Mouse (Mus musculus) thymus, postnatal 36 days (tissue): Measurements from ENCODE around the gene Cntd1.
A peak's percentile ranks its signal among the peaks of the same experiment; 100 is the strongest.

Experiments used
- DNase-seq, 2 experiments: peaks; one replicate each; pipeline ENCODE4 v3.0.0; 2022; ENCODE audit warnings: mixed read lengths in 2 of 2

Cntd1 gene

GRCm38 (mm10) chr11:101278223-101279192 lies at the start of gene Cntd1, which contains the start of gene Coa3:
TSS of gene Cntd1 (plus strand) at chr11:101279012.
TSS of gene Coa3 (minus strand) at chr11:101279114.
- peak; percentile 79 to 87 for DNase-seq

DNA sequence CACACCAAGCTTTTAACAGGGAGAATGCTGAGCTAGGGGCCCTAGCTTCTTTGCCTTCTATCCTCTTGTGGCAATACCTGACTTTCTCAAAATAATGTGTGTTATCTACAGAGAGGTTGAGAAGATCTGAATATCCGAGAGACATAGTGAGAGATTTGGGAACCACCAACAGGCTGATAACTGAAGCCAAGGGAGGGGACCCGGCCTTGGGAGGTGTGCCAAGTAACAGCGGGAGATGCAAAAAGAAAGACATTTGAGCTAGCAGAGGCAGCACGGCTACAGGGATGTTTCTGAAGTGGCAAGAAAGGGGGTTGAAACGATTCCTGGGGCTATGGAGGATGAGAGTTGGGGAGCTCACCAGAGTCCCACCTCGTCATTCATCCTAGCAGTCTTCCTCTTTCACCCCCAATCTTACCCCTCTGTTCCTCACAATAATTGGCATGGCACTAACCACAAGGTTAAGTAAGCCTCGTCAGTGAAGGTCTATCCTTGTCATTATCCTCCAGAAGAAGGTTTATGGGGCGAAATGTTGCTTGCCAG lies 49.4 kb upstream of the Cntd1 start:
- DNase-seq, result no peak

DNA sequence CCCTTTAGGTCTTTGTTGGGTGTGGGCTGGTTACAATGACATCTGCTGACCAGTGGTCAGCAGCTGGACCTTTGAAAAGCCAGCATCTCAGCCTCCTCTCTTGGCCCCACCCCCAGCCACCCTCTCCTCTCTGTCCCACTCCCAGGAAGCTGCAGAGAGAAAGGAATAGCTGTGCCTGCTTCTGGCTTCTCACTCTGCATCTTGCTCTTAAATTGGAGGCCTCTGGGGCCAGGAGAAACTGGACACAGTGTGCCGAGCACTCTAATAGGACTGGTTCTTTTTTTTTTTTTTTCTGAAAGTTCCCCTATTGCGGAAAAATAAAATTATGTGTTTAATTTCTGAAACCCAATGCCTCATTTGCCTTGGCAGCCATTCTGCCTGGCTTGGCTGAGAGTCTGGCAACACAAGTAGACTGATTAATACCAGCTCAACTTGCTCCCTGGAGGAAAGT lies 48.7 kb upstream of the Cntd1 start:
- DNase-seq, result no peak

DNA sequence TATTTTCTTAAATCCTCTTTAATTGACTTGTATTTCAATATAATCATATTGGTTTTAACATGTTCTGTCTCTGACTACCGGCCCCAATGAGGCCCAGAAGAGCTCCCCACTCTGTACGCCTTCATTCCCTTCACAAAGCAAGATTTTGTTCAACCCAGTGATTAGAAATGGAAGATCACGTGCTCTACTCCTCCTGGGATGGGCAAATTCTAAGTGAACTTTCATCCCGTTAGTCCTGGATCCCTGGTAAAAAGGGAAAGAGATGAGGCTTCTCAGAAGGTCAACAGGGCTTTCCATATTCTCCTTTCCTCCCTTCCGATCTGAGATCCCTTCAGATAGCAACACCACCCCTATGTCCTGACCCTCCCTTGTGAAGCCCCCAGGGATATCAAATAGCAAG lies 48.3 kb upstream of the Cntd1 start:
- DNase-seq, result no peak

DNA sequence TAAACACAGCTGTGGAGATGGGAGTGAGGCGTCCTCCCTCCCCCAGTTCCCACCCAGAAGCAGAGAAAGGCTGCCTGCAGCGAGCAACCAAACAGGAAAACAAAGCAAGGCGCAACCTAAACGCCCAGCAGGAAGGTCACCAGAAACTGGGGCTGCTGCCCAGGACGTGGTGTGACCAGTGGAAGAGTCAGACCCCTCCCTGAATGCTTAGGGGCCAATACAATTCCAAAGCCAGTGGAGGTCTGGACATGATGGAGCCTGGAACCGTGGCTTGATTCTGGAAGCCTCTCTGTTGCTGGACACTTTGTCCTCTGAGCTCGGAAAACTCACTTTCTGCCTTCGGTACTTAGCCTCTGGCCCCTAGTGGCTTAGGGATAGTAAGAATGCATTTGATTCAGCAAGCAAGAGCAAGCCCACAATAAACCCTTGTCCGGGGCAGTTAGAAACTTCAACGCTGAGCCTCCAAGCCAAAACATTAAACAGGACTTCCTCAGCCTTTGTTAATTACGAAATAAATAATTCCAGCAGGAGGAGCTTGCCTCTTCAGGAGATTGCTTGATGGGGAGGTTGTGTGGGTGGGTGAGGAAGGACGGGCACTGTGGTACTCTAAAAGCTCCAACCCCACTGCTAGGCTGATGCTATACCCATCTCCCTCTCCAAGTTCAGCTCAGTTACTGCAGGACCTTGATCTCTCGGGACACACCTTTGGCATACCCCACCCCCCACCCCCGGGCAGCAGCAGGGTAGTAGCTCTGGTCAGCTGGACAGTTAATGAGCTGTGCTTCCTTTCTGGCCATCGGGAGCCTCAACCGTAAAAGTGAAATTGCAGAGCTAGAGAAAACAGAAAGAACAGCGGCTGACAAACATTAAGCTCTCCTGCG lies 47.6 kb upstream of the Cntd1 start:
- DNase-seq, result no peak

GRCm38 (mm10) chr11:101232010-101232839 lies 46.6 kb upstream of the Cntd1 start:
- no peak for DNase-seq

GRCm38 (mm10) chr11:101233240-101233639 lies 45.6 kb upstream of the Cntd1 start:
- no peak for DNase-seq

- no peak for DNase-seq
Measured at GRCm38 (mm10) chr11:101234124-101234523, 44.7 kb upstream of the Cntd1 start.

GRCm38 (mm10) chr11:101235429-101235828 lies 43.4 kb upstream of the Cntd1 start:
- no peak for DNase-seq

GRCm38 (mm10) chr11:101236782-101237181 lies 42.0 kb upstream of the Cntd1 start:
- DNase-seq, result no peak

GRCm38 (mm10) chr11:101238071-101238647 lies 40.7 kb upstream of the Cntd1 start:
- no peak for DNase-seq

DNA sequence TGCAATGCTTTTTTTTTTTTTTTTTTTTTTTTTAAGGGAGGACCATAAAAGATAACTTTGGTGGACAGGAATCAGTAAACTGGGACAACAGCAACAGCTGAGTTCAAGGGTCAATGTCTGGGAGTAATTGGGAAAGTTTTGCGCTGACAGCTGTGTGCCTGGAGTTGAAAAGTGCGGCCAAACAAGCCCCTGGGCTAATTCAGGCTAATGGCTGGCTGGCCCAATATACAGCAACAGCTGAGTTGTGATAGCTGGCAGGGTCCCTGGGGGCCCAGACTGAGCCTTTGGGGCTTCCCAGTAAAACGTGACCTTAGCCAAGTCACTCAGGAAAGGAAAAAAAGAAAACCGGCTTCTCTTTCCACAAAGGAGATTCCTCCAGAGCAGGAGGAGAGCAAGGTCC lies 33.7 kb upstream of the Cntd1 start:
- no peak for DNase-seq

GRCm38 (mm10) chr11:101245855-101246701 lies 32.7 kb upstream of the Cntd1 start, which contains the start of gene Ramp2:
TSS of gene Ramp2 (plus strand) at chr11:101246028.
- peak; percentile 41 to 59 for DNase-seq

- DNase-seq, result no peak
Measured at GRCm38 (mm10) chr11:101246702-101247012, 32.2 kb upstream of the Cntd1 start.

- DNase-seq, result no peak
Measured at GRCm38 (mm10) chr11:101247521-101248030, 31.2 kb upstream of the Cntd1 start.

DNA sequence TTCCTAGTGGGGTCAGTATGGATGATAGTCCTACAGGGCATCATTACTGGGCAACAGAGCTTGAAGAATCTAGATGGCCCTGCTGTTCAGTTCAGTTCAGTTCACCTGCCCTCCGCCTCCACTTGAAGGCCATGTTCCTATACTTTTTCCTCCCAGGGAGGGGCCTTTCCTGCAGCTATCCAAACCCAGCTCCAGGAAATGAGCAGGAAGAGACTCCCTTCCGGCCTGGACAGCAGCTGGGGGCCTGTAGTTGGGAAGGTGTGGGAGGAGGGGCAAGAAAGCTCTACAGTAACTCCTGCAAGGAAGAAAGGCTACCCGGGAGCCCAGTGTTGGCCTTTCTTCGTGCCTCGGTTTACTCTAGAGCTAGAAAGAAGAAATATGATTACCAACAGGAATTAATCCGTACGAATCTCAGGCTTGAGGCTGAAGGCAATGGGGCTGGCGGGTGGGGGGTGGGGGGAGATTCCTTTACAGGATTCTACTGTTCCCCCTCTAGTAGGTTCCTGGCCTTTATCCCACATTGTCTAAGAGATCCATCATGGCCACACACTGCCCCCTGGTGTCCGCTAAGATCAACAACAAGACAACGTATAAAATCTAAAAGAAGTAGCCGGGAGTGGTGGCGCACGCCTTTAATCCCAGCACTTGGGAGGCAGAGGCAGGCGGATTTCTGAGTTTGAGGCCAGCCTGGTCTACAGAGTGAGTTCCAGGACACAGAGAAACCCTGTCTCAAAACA lies 30.4 kb upstream of the Cntd1 start:
- peak; percentile 42 to 49 for DNase-seq

GRCm38 (mm10) chr11:101251031-101251430 lies 27.8 kb upstream of the Cntd1 start:
- DNase-seq, result no peak

DNA sequence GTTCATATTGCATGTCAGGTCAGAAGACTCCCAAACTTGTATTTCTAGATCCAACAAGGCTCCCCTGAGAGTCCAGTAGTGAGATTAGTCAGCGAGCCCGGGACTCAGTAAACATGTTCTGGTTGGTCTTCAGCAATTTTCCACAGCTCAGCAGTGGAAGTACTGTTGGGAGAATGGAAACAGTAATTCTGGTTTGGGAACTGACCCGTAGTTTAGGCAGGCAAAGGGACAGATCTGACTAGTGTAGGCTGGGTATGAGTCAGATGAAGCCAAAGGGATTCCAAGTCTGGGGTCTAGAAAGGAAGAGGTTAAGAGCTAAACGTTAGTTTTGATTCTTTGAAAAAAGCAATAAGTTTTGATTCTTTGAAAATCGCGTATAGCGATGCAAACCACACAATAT lies 25.9 kb upstream of the Cntd1 start:
- DNase-seq, result no peak

- DNase-seq, result peak; percentile 81
Measured at GRCm38 (mm10) chr11:101253613-101254389, 25.0 kb upstream of the Cntd1 start, which contains the start of gene Vps25. TSS of gene Vps25 (plus strand) at chr11:101253707.
